Mouse (Mus musculus): ENCODE measurements at regions not wholly inside any gene's neighbourhood (a gene's known extent, or its start where the extent isn't known, plus 50 kb on each side); places are given as distances from the start of the nearest gene placed in this dataset.

GRCm38 (mm10) chr8:17594607-17595006, 1383.4 kb downstream of the Defb40 start:
- no peak for DNase-seq

GRCm38 (mm10) chr8:17590135-17590534, 1387.9 kb downstream of the Defb40 start:
- no peak for DNase-seq

GRCm38 (mm10) chr8:17588189-17588588, 1389.9 kb downstream of the Defb40 start:
- DNase-seq: no peak

- DNase-seq: no peak
Measured at GRCm38 (mm10) chr8:17587261-17587861, 1390.7 kb downstream of the Defb40 start.
